Mouse (Mus musculus) embryonic facial prominence, embryonic 15.5 days (tissue): ENCODE results near the gene 2310022A10Rik. TPM values are rescaled to one million over a fixed set of nuclear protein-coding genes. Genes with fewer than 3 reads are reported as not detected.

Source experiments
- ATAC-seq: fragments of 200-750 bp; cut with Nextera tagmentation; 2 replicates; pipeline ENCODE4 v1.8.0; 2017; ENCODE audit warnings: low read depth, moderate TSS enrichment; ENCODE audit not compliant: insufficient number of reproducible peaks, low FRiP score, low TSS enrichment
- H3K27ac ChIP-seq: fragments of 300-500 bp; sonication (generic); replicated peaks from 2 replicates; pipeline ENCODE4 v1.5.1; 2015; ENCODE audit warnings: mild to moderate bottlenecking, inconsistent platforms
- H3K27me3 ChIP-seq: fragments of 300-500 bp; sonication (generic); 2 replicates; pipeline ENCODE4 v1.6.1; 2015; ENCODE audit warnings: inconsistent platforms
- H3K36me3 ChIP-seq: fragments of 300-500 bp; sonication (generic); 2 replicates; pipeline ENCODE4 v1.6.1; 2015; ENCODE audit warnings: mild to moderate bottlenecking, inconsistent platforms
- H3K4me1 ChIP-seq: fragments of 300-500 bp; sonication (generic); 2 replicates; pipeline ENCODE4 v1.6.1; 2015; ENCODE audit warnings: inconsistent platforms
- H3K4me2 ChIP-seq: fragments of 300-500 bp; sonication (generic); replicated peaks from 2 replicates; pipeline ENCODE4 v1.6.1; 2015; ENCODE audit warnings: mild to moderate bottlenecking, inconsistent platforms
- H3K4me3 ChIP-seq: fragments of 300-500 bp; sonication (generic); replicated peaks from 2 replicates; pipeline ENCODE4 v1.5.1; 2015; ENCODE audit warnings: mild to moderate bottlenecking, inconsistent platforms
- H3K9ac ChIP-seq: fragments of 300-500 bp; sonication (generic); 2 replicates; pipeline ENCODE4 v1.6.1; 2015; ENCODE audit warnings: inconsistent platforms
- H3K9me3 ChIP-seq: fragments of 300-500 bp; sonication (generic); replicated peaks from 2 replicates; pipeline ENCODE4 v1.6.1; 2016; ENCODE audit warnings: inconsistent platforms
- WGBS: fragments of 180-500 bp; shearing (Covaris S2); methylation state at CpG from one replicate; pipeline ENCODE4 v1.1.7; 2015; 5-methylcytosine and 5-hydroxymethylcytosine counted together
- polyA plus RNA-seq: library from polyadenylated mRNA; unstranded; fragments of >200 nt; fragmentation: Nextera tagmentation; extraction: Ambion mirVana; gene quantifications from 2 replicates; pipeline ENCODE4 v1.2.1, GENCODE M21; 2015

Gene 2310022A10Rik
- 36.4 and 38.0 TPM in 2 replicates for polyA plus RNA-seq

- Histone ChIP-seq H3K4me1 (peaks cover 19% of the 10 kb centered on the region), H3K27me3 (no peaks in the 10 kb centered on the region), H3K27ac (peak within 1 kb of the TSS; percentile 63), H3K4me3 (peak within 1 kb of the TSS; percentile 77), H3K9me3 (no peaks in the 10 kb centered on the region), H3K4me2 (peak within 1 kb of the TSS; percentile 75), H3K9ac (peak within 1 kb of the TSS; percentile 63), H3K36me3 (peaks cover 10% of the 10 kb centered on the region)
- WGBS = under 1% methylated on average over 41 of the region's 41 CpGs
- ATAC-seq = peak; percentile 99
Observed at GRCm38 (mm10) chr7:27552931-27553513, at the start of gene 2310022A10Rik, which contains the start of gene Pld3. Gene 2310022A10Rik (plus strand): TSS chr7:27553233. Gene Pld3 (minus strand): TSS chr7:27553218.

DNA sequence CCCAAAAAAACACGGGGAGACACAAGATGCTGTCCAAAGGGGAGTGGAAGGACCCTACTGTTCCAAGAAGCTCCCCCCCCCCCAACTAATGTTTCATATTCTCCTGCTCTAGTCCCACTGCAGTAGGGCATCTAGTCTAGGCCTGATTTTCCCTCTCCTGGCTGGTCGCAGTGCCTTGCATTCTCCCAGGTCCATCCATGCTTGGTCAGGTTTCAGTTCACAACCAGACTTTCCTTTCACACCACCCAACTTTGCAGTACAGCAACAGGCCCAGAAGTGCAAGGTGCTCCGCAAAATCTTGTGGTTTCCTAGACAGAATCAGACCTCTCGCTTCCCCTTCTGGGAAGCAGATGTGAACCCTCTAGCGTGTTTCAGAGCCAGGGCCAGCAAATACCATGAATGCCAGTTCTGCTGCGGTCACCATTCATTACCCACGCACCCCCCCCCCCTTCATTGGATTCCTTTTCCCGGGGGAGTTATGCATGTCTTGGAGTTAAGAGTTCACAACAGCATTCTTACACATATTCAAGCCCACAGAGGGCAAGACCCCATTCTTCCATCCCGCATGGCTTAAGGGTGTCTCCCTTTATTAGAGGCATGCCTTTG, 46.2 kb upstream of the 2310022A10Rik start:
- Histone ChIP-seq H3K9me3 (no peaks in the 10 kb centered on the region), H3K27ac (peak overlapping the region; percentile 100), H3K4me1 (peaks cover 16% of the 10 kb centered on the region), H3K4me2 (peak overlapping the region; percentile 81), H3K4me3 (peak overlapping the region; percentile 66), H3K9ac (0 out of 2 replicates have a peak overlapping the region, but pooled peaks have one; percentile 60), H3K27me3 (no peaks in the 10 kb centered on the region), H3K36me3 (no peaks in the 10 kb centered on the region)
- no peak for ATAC-seq
- WGBS = 17% methylated on average over 9 of the region's 9 CpGs

DNA sequence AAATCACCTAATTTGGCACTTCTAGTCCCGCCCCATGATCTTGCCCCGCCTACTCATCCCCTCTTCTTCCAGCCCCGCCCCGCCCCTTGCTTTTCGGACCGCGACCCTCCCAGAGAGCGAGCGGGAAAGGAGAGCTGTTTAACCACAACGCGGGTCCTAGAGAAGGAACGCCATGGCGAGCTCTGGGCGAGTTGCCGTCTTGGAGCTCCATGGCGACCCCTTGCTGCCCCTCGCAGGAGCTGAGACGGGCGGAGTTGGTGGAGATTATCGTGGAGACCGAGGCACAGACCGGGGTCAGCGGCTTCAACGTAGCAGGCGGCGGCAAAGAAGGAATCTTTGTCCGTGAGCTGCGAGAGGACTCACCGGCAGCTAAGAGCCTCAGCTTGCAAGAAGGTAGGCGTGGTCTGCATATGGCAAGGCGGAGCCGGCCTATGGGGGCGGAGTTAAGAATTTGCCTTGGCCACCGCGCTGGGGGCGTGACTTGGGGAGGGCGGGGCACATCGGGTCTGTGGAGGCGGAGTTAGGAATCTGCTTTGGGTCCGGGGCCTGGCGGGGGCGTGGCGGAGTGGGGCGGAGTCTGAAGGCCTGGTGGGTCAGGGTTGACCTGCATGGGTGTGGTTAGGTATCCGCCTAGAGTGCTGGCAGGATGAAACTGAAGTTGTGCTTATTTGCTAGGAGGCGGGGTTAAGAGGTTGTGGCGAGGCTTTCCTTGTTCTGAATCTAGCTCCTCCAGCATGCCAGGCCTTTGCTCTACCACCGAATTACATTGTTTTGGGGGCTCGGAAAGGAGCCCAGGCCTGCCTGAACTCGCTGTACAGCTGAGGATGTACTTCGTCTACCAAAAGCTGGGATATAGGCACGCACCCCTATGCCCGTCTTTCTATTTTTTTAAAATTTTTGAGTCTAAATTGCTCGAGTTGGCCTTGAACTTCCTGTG, 45.1 kb upstream of the 2310022A10Rik start:
- Histone ChIP-seq H3K9ac (peak overlapping the region; percentile 60), H3K9me3 (no peaks in the 10 kb centered on the region), H3K4me1 (peaks cover 16% of the 10 kb centered on the region), H3K27ac (peak overlapping the region; percentile 100), H3K4me2 (peak overlapping the region; percentile 81), H3K4me3 (peak overlapping the region; percentile 66), H3K27me3 (no peaks in the 10 kb centered on the region), H3K36me3 (no peaks in the 10 kb centered on the region)
- peak; percentile 92 for ATAC-seq
- under 1% methylated on average over 54 of the region's 54 CpGs for whole genome bisulfite sequencing

- Histone ChIP-seq H3K4me3 (peak overlapping the region; percentile 66), H3K36me3 (no peaks in the 10 kb centered on the region), H3K4me2 (peak overlapping the region; percentile 81), H3K9me3 (no peaks in the 10 kb centered on the region), H3K27ac (peak overlapping the region; percentile 100), H3K4me1 (peaks cover 16% of the 10 kb centered on the region), H3K27me3 (no peaks in the 10 kb centered on the region), H3K9ac (no peak overlapping the region)
- WGBS = 18% methylated on average over 6 of the region's 6 CpGs
- no peak for ATAC-seq
Observed at GRCm38 (mm10) chr7:27508648-27509005, 44.4 kb upstream of the 2310022A10Rik start.

- Histone ChIP-seq H3K9ac (no peak overlapping the region), H3K27me3 (no peaks in the 10 kb centered on the region), H3K36me3 (no peaks in the 10 kb centered on the region), H3K4me2 (no peak overlapping the region), H3K4me3 (no peak overlapping the region), H3K4me1 (peaks cover 16% of the 10 kb centered on the region), H3K9me3 (no peaks in the 10 kb centered on the region), H3K27ac (no peak overlapping the region)
- WGBS = 77% methylated on average over 2 of the region's 2 CpGs
- ATAC-seq = no peak
Observed at GRCm38 (mm10) chr7:27510809-27511208, 42.2 kb upstream of the 2310022A10Rik start.

DNA sequence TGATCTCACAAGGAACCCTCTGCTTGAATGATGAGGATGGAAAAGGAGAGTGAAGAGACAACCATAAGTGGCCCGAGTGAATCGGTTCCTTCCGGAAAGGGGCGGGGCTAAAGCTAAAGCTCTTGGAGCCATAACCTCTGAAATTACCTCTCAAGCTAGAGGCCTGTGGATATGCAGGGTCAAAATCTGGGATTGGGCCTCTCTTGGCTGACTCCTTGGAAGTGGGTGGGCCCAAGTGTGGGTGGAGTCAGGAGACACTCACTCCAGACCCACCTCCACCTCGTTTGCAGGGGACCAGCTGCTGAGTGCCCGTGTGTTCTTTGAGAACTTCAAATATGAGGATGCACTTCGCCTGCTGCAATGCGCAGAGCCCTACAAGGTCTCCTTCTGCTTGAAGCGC, 38.1 kb upstream of the 2310022A10Rik start:
- Histone ChIP-seq H3K27ac (no peak overlapping the region), H3K9me3 (no peaks in the 10 kb centered on the region), H3K27me3 (no peaks in the 10 kb centered on the region), H3K4me3 (no peak overlapping the region), H3K9ac (no peak overlapping the region), H3K4me2 (no peak overlapping the region), H3K36me3 (no peaks in the 10 kb centered on the region; the same call in 1 of the 2 replicates), H3K4me1 (no peaks in the 10 kb centered on the region)
- WGBS = 75% methylated on average over 9 of the region's 9 CpGs
- no peak for ATAC-seq

GRCm38 (mm10) chr7:27518314-27518713, 34.7 kb upstream of the 2310022A10Rik start:
- 82% methylated on average over 9 of the region's 9 CpGs for WGBS
- Histone ChIP-seq H3K27ac (no peak overlapping the region), H3K4me1 (no peaks in the 10 kb centered on the region), H3K36me3 (no peaks in the 10 kb centered on the region; the same call in 1 of the 2 replicates), H3K9ac (no peak overlapping the region), H3K9me3 (no peaks in the 10 kb centered on the region), H3K4me3 (no peak overlapping the region), H3K4me2 (no peak overlapping the region), H3K27me3 (no peaks in the 10 kb centered on the region)
- no peak for ATAC-seq

- H3K4me2 ChIP-seq = no peak overlapping the region
Observed at GRCm38 (mm10) chr7:27520104-27520503, 32.9 kb upstream of the 2310022A10Rik start.

GRCm38 (mm10) chr7:27520599-27520998, 32.4 kb upstream of the 2310022A10Rik start:
- Histone ChIP-seq H3K27me3 (no peaks in the 10 kb centered on the region), H3K27ac (no peak overlapping the region), H3K36me3 (no peaks in the 10 kb centered on the region; the same call in 1 of the 2 replicates), H3K4me2 (no peak overlapping the region), H3K4me1 (no peaks in the 10 kb centered on the region), H3K9me3 (no peaks in the 10 kb centered on the region), H3K4me3 (no peak overlapping the region), H3K9ac (no peak overlapping the region)
- ATAC-seq = no peak
- WGBS = 54% methylated on average over 1 of the region's 1 CpGs

More at GRCm38 (mm10) chr7:27520104-27520503, 32.9 kb upstream of the 2310022A10Rik start:
- no peaks in the 10 kb centered on the region for H3K4me1 ChIP-seq
- no peak for ATAC-seq
- H3K9ac ChIP-seq = no peak overlapping the region
- no peaks in the 10 kb centered on the region; the same call in 1 of the 2 replicates for H3K36me3 ChIP-seq
- H3K9me3 ChIP-seq = no peaks in the 10 kb centered on the region
- H3K27ac ChIP-seq = no peak overlapping the region
- H3K27me3 ChIP-seq = no peaks in the 10 kb centered on the region
- no peak overlapping the region for H3K4me3 ChIP-seq

DNA sequence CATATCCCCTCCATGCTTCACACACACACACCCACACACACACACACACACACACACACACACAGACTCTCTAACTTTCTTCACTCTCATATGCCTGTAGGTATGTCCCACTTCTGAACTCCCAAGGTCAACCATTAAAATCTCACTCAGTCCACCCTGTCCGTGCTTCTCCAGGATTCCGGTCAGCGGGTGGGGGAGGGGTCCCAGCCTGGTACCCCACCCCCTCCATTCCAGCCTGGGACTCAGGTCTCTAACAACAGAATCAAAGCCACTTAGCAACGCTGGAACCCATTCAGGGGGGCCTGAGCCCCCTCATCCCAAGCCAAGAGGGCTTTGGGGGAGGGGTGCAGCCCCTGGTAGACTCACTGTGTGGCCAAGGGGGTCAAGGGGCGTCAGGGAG, 30.1 kb upstream of the 2310022A10Rik start, which contains the start of gene Hipk4:
TSS of gene Hipk4 (plus strand) at position 301 of the 400 bp plus-strand sequence.
- no peak within 1 kb of the TSS for H3K27ac ChIP-seq
- H3K4me2 ChIP-seq = no peak within 1 kb of the TSS
- WGBS = 62% methylated on average over 5 of the region's 5 CpGs
- ATAC-seq = no peak
- peaks cover 5% of the 10 kb centered on the region for H3K4me1 ChIP-seq
- no peak within 1 kb of the TSS for H3K9ac ChIP-seq
- no peaks in the 10 kb centered on the region for H3K9me3 ChIP-seq
- no peaks in the 10 kb centered on the region; the same call in 1 of the 2 replicates for H3K36me3 ChIP-seq
- H3K4me3 ChIP-seq = no peak within 1 kb of the TSS
- no peaks in the 10 kb centered on the region for H3K27me3 ChIP-seq

GRCm38 (mm10) chr7:27523805-27524204, 29.2 kb upstream of the 2310022A10Rik start:
- H3K27ac ChIP-seq = no peak overlapping the region
- no peaks in the 10 kb centered on the region for H3K9me3 ChIP-seq
- no peaks in the 10 kb centered on the region for H3K27me3 ChIP-seq
- WGBS = 95% methylated on average over 13 of the region's 13 CpGs
- H3K36me3 ChIP-seq = no peaks in the 10 kb centered on the region
- H3K4me3 ChIP-seq = no peak overlapping the region
- no peak overlapping the region for H3K4me2 ChIP-seq
- no peak for ATAC-seq
- peaks cover 5% of the 10 kb centered on the region for H3K4me1 ChIP-seq
- no peak overlapping the region for H3K9ac ChIP-seq
